Mouse (Mus musculus): ENCODE data around the gene Cnnm2. TPM values are rescaled to one million over a fixed set of nuclear protein-coding genes. Genes with fewer than 3 reads are reported as not detected.
"Not testable (repeated sequence)": the region's sequence is repeated elsewhere in the genome, so short reads cannot be mapped to it uniquely, and the experiment has no call there.

Cnnm2 gene
- polyA plus RNA-seq, 1 experiment from 2014 or later, result 4.0 TPM

GRCm38 (mm10) chr19:46735241-46735640, 26.2 kb upstream of the Cnnm2 start:
- Histone ChIP-seq H3K9me3 (no peaks in the 10 kb centered on the region), H3K4me1 (no peaks in the 10 kb centered on the region), H3K27me3 (no peaks in the 10 kb centered on the region), H3K9ac (no peak overlapping the region), H3K4me3 (no peak overlapping the region), H3K4me2 (no peak overlapping the region), H3K36me3 (peaks cover 10% of the 10 kb centered on the region; the same call in 1 of the 2 replicates), H3K27ac (no peak overlapping the region)
- WGBS, result 72% methylated on average over 5 of the region's 5 CpGs
- no peak for ATAC-seq (ENCODE audit: insufficient number of reproducible peaks, low FRiP score, low TSS enrichment, low read depth)

- H3K36me3 ChIP-seq, result peaks cover 8% of the 10 kb centered on the region; the same call in 1 of the 2 replicates
- WGBS, result 69% methylated on average over 7 of the region's 7 CpGs
- H3K9ac ChIP-seq, result no peak overlapping the region
- no peaks in the 10 kb centered on the region for H3K9me3 ChIP-seq
- H3K27ac ChIP-seq, result no peak overlapping the region
- no peaks in the 10 kb centered on the region for H3K27me3 ChIP-seq
- H3K4me1 ChIP-seq, result no peaks in the 10 kb centered on the region
- no peak overlapping the region for H3K4me3 ChIP-seq
- no peak overlapping the region for H3K4me2 ChIP-seq
- no peak for ATAC-seq (ENCODE audit: insufficient number of reproducible peaks, low FRiP score, low TSS enrichment, low read depth)
Observed at GRCm38 (mm10) chr19:46737106-46737505, 24.3 kb upstream of the Cnnm2 start.

GRCm38 (mm10) chr19:46740341-46741008, 20.9 kb upstream of the Cnnm2 start:
- no peaks in the 10 kb centered on the region for H3K27me3 ChIP-seq
- no peaks in the 10 kb centered on the region for H3K4me1 ChIP-seq
- no peak overlapping the region for H3K9ac ChIP-seq
- WGBS, result 54% methylated on average over 7 of the region's 7 CpGs
- H3K4me3 ChIP-seq, result no peak overlapping the region
- H3K36me3 ChIP-seq, result peaks cover 5% of the 10 kb centered on the region; the same call in 1 of the 2 replicates
- H3K4me2 ChIP-seq, result no peak overlapping the region
- no peak overlapping the region for H3K27ac ChIP-seq
- ATAC-seq (ENCODE audit: insufficient number of reproducible peaks, low FRiP score, low TSS enrichment, low read depth), result no peak
- H3K9me3 ChIP-seq, result no peaks in the 10 kb centered on the region

GRCm38 (mm10) chr19:46741574-46741973, 19.8 kb upstream of the Cnnm2 start:
- ATAC-seq (ENCODE audit: insufficient number of reproducible peaks, low FRiP score, low TSS enrichment, low read depth), result no peak
- peaks cover 5% of the 10 kb centered on the region; the same call in 1 of the 2 replicates for H3K36me3 ChIP-seq
- H3K4me2 ChIP-seq, result no peak overlapping the region
- no peaks in the 10 kb centered on the region for H3K9me3 ChIP-seq
- H3K4me3 ChIP-seq, result no peak overlapping the region
- no peaks in the 10 kb centered on the region for H3K27me3 ChIP-seq
- H3K4me1 ChIP-seq, result no peaks in the 10 kb centered on the region
- H3K9ac ChIP-seq, result no peak overlapping the region
- WGBS, result 50% methylated on average over 6 of the region's 6 CpGs
- no peak overlapping the region for H3K27ac ChIP-seq

GRCm38 (mm10) chr19:46744681-46745080, 16.7 kb upstream of the Cnnm2 start:
- H3K27me3 ChIP-seq, result no peaks in the 10 kb centered on the region
- H3K36me3 ChIP-seq, result no peaks in the 10 kb centered on the region
- ATAC-seq (ENCODE audit: insufficient number of reproducible peaks, low FRiP score, low TSS enrichment, low read depth), result no peak
- H3K9ac ChIP-seq, result no peak overlapping the region
- 69% methylated on average over 9 of the region's 9 CpGs for WGBS
- no peak overlapping the region for H3K4me3 ChIP-seq
- H3K9me3 ChIP-seq, result no peaks in the 10 kb centered on the region
- no peaks in the 10 kb centered on the region for H3K4me1 ChIP-seq
- H3K27ac ChIP-seq, result no peak overlapping the region
- H3K4me2 ChIP-seq, result no peak overlapping the region

DNA sequence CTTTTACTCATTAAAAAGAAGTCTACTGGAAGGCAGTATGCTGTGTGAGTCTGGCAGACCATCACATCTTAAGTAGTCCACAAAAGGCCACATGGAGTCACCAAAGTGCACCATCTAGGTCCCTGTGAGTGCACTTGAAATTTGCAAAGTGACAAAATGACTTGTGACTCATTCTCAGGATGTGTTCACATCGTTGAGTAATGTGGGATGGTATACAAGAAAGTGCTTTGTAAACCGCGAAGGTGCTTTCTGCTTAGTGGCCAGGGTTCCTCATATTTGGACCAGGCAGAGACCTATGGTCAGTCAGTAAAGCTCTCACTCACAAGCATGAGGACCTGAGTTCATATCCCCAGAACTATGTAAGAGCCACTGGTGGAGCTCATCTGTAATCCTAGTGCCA, 13.6 kb upstream of the Cnnm2 start:
- Histone ChIP-seq H3K9me3 (no peaks in the 10 kb centered on the region), H3K4me2 (no peak overlapping the region), H3K4me1 (no peaks in the 10 kb centered on the region), H3K27me3 (no peaks in the 10 kb centered on the region), H3K36me3 (no peaks in the 10 kb centered on the region), H3K9ac (no peak overlapping the region), H3K4me3 (no peak overlapping the region), H3K27ac (no peak overlapping the region)
- 91% methylated on average over 3 of the region's 3 CpGs for WGBS
- no peak for ATAC-seq (ENCODE audit: insufficient number of reproducible peaks, low FRiP score, low TSS enrichment, low read depth)

- Histone ChIP-seq H3K9ac (no peak overlapping the region), H3K4me3 (no peak overlapping the region), H3K4me1 (no peaks in the 10 kb centered on the region), H3K27ac (no peak overlapping the region), H3K4me2 (no peak overlapping the region), H3K27me3 (0 out of 2 replicates have a peak, but pooled peaks cover 2% of the 10 kb centered on the region), H3K36me3 (no peaks in the 10 kb centered on the region), H3K9me3 (no peaks in the 10 kb centered on the region)
- no peak for ATAC-seq (ENCODE audit: insufficient number of reproducible peaks, low FRiP score, low TSS enrichment, low read depth)
- 82% methylated on average over 5 of the region's 5 CpGs for WGBS
Observed at GRCm38 (mm10) chr19:46752235-46752634, 9.2 kb upstream of the Cnnm2 start.

DNA sequence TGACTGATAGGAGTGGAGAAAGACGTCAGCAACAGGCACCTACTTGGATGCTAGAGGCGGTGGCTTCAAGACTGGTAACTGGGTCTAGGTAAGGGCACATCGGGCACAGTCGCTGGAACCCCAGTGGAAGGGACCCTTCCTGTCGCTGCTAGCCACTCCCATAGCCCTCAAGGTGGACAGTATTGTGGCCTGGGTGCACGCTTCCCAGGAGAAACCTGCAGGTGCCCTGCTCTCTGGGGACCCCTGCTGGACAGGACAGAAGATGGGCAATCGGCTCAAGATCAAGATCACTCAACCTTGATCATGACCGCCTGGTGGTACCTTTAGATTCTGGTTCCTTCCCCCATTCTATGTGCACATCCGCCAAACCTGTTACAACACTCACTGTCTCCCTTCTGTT, 6.3 kb upstream of the Cnnm2 start:
- Histone ChIP-seq H3K27ac (no peak overlapping the region), H3K36me3 (no peaks in the 10 kb centered on the region), H3K4me2 (no peak overlapping the region), H3K4me1 (no peaks in the 10 kb centered on the region), H3K9me3 (no peaks in the 10 kb centered on the region), H3K4me3 (no peak overlapping the region), H3K27me3 (0 out of 2 replicates have a peak, but pooled peaks cover 5% of the 10 kb centered on the region), H3K9ac (no peak overlapping the region)
- 49% methylated on average over 9 of the region's 9 CpGs for WGBS
- ATAC-seq (ENCODE audit: insufficient number of reproducible peaks, low FRiP score, low TSS enrichment, low read depth), result no peak

- Histone ChIP-seq H3K27me3 (0 out of 2 replicates have a peak, but pooled peaks cover 5% of the 10 kb centered on the region), H3K4me3 (no peak overlapping the region), H3K4me2 (no peak overlapping the region), H3K27ac (no peak overlapping the region), H3K9me3 (no peaks in the 10 kb centered on the region), H3K36me3 (no peaks in the 10 kb centered on the region), H3K4me1 (0 out of 2 replicates have a peak, but pooled peaks cover 3% of the 10 kb centered on the region), H3K9ac (no peak overlapping the region)
- no peak for ATAC-seq (ENCODE audit: insufficient number of reproducible peaks, low FRiP score, low TSS enrichment, low read depth)
- WGBS, result 90% methylated on average over 4 of the region's 4 CpGs
Observed at GRCm38 (mm10) chr19:46756221-46756620, 5.2 kb upstream of the Cnnm2 start.

GRCm38 (mm10) chr19:46759096-46759495, 2.3 kb upstream of the Cnnm2 start:
- 69% methylated on average over 8 of the region's 8 CpGs for WGBS
- Histone ChIP-seq H3K36me3 (no peaks in the 10 kb centered on the region), H3K4me3 (no peak overlapping the region), H3K4me2 (no peak overlapping the region), H3K27ac (no peak overlapping the region), H3K9ac (no peak overlapping the region), H3K27me3 (peaks cover 22% of the 10 kb centered on the region; the same call in 1 of the 2 replicates), H3K9me3 (no peaks in the 10 kb centered on the region), H3K4me1 (peaks cover 16% of the 10 kb centered on the region)
- no peak for ATAC-seq (ENCODE audit: insufficient number of reproducible peaks, low FRiP score, low TSS enrichment, low read depth)

- H3K4me2 ChIP-seq; H3K9ac ChIP-seq; ATAC-seq (ENCODE audit: insufficient number of reproducible peaks, low FRiP score, low TSS enrichment, low read depth); H3K27ac ChIP-seq; H3K4me3 ChIP-seq; H3K9me3 ChIP-seq; H3K36me3 ChIP-seq: not testable (repeated sequence)
- H3K4me1 ChIP-seq, result peaks cover 21% of the 10 kb centered on the region
- peaks cover 23% of the 10 kb centered on the region; the same call in 1 of the 2 replicates for H3K27me3 ChIP-seq
- WGBS, result 85% methylated on average over 10 of the region's 10 CpGs
Observed at GRCm38 (mm10) chr19:46759909-46760308, 1.5 kb upstream of the Cnnm2 start.

DNA sequence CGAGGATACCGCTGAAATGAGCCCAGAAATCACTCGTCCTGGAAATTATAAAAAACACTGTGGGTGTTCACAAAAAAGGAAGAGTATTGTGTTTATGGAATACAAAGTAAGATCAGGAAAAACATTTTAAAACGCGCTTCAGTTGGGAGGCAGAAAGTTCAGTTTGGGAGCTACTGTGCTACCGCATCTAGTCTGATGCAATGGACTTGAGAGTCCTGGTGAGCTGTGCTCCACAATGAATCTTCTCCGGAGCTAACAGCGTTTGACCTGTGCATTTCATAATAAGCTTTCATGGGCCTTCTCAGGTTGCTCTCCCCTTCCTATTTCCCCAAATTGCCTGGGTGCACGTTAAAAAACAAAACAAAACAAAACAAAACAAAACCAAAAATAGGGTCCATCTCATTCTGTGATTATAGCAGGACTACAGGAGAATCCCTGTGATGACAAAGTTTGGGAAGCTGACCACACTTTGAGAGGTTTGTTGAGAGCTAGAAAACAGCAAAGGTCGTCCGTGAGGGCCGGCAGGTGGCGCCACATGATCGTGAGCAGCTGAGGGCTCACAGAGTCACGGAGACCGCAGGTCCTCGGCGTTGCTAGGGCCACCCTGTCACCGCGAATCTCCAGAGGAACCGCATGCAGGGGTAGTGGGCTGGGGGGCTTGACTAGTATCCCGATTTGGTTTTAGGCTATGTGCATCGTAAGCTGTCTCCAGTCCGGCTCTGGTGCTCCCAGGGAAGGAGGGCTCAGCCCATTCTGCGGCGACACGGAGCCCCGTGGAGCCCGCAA, 828 bp upstream of the Cnnm2 start:
- Histone ChIP-seq H3K4me2 (peak overlapping the region; percentile 100), H3K4me3 (peak overlapping the region; percentile 87), H3K4me1 (peaks cover 21% of the 10 kb centered on the region), H3K36me3 (no peaks in the 10 kb centered on the region), H3K27ac (peak overlapping the region; percentile 72), H3K27me3 (peaks cover 23% of the 10 kb centered on the region; the same call in 1 of the 2 replicates), H3K9ac (peak overlapping the region; percentile 20; the same call in 1 of the 2 replicates), H3K9me3 (no peaks in the 10 kb centered on the region)
- peak; percentile 59; the same call in 1 of the 2 replicates for ATAC-seq (ENCODE audit: insufficient number of reproducible peaks, low FRiP score, low TSS enrichment, low read depth)
- WGBS, result 19% methylated on average over 29 of the region's 29 CpGs

Data from limb, embryonic 15.5 days (tissue).